Mouse (Mus musculus) lung, embryonic 15.5 days (tissue): ENCODE measurements around the gene S100pbp. TPM values are rescaled to one million over a fixed set of nuclear protein-coding genes. Genes with fewer than 3 reads are reported as not detected.

Experiments used
- ATAC-seq: fragments of 200-750 bp; cut with Nextera tagmentation; 2 replicates; pipeline ENCODE4 v1.8.0; 2017; ENCODE audit warnings: moderate number of reproducible peaks, borderline replicate concordance; ENCODE audit not compliant: low FRiP score, low TSS enrichment; ENCODE audit errors: extremely low read depth
- H3K27ac ChIP-seq: fragments of 300-500 bp; sonication (generic); 2 replicates; pipeline ENCODE4 v1.5.1; 2015; ENCODE audit warnings: moderate library complexity, mild to moderate bottlenecking, inconsistent platforms
- H3K27me3 ChIP-seq: fragments of 300-500 bp; sonication (generic); 2 replicates; pipeline ENCODE4 v1.6.1; 2015; ENCODE audit warnings: inconsistent platforms
- H3K36me3 ChIP-seq: fragments of 300-500 bp; sonication (generic); 2 replicates; pipeline ENCODE4 v1.6.1; 2015; ENCODE audit warnings: inconsistent platforms
- H3K4me1 ChIP-seq: fragments of 300-500 bp; sonication (generic); 2 replicates; pipeline ENCODE4 v1.6.1; 2015; ENCODE audit warnings: inconsistent platforms
- H3K4me2 ChIP-seq: fragments of 300-500 bp; sonication (generic); 2 replicates; pipeline ENCODE4 v1.6.1; 2015; ENCODE audit warnings: inconsistent platforms, mild to moderate bottlenecking, moderate library complexity
- H3K4me3 ChIP-seq: fragments of 300-500 bp; sonication (generic); 2 replicates; pipeline ENCODE4 v1.5.1; 2015; ENCODE audit warnings: mild to moderate bottlenecking, inconsistent platforms
- H3K9ac ChIP-seq: fragments of 300-500 bp; sonication (generic); 2 replicates; pipeline ENCODE4 v1.6.1; 2015; ENCODE audit warnings: inconsistent platforms
- H3K9me3 ChIP-seq: fragments of 300-500 bp; sonication (generic); 2 replicates; pipeline ENCODE4 v1.6.1; 2016; ENCODE audit warnings: inconsistent platforms
- WGBS: fragments of 180-500 bp; shearing (Covaris S2); methylation state at CpG from one replicate; pipeline ENCODE4 v1.1.7; 2015; 5-methylcytosine and 5-hydroxymethylcytosine counted together
- polyA plus RNA-seq: library from polyadenylated mRNA; unstranded; fragments of >200 nt; fragmentation: Nextera tagmentation; extraction: Ambion mirVana; gene quantifications from 2 replicates; pipeline ENCODE4 v1.2.1, GENCODE M21; 2015

The S100pbp gene
- polyA plus RNA-seq, 1 experiment from 2014 or later, result 13.5 TPM

- H3K9me3 ChIP-seq, result no peaks in the 10 kb centered on the region
- no peaks in the 10 kb centered on the region for H3K27me3 ChIP-seq
- WGBS, result 64% methylated on average over 16 of the region's 16 CpGs
- H3K27ac ChIP-seq, result no peak overlapping the region
- no peak overlapping the region for H3K4me2 ChIP-seq
- 0 out of 2 replicates have a peak, but pooled peaks cover 5% of the 10 kb centered on the region for H3K4me1 ChIP-seq
- ATAC-seq, result no peak
- H3K36me3 ChIP-seq, result peaks cover 8% of the 10 kb centered on the region
- no peak overlapping the region for H3K9ac ChIP-seq
- no peak overlapping the region for H3K4me3 ChIP-seq
These were observed 44.8 kb downstream of the S100pbp start for GRCm38 (mm10) chr4:129144401-129145367.

GRCm38 (mm10) chr4:129143509-129143908 is 46.0 kb downstream of the S100pbp start:
- H3K27me3 ChIP-seq, result peaks cover 2% of the 10 kb centered on the region
- WGBS, result 75% methylated on average over 5 of the region's 5 CpGs
- H3K27ac ChIP-seq, result no peak overlapping the region
- 0 out of 2 replicates have a peak, but pooled peaks cover 5% of the 10 kb centered on the region for H3K4me1 ChIP-seq
- H3K36me3 ChIP-seq, result no peaks in the 10 kb centered on the region
- no peaks in the 10 kb centered on the region for H3K9me3 ChIP-seq
- H3K9ac ChIP-seq, result no peak overlapping the region
- H3K4me2 ChIP-seq, result no peak overlapping the region
- H3K4me3 ChIP-seq, result no peak overlapping the region
- no peak for ATAC-seq

GRCm38 (mm10) chr4:129142439-129143045 is 47.0 kb downstream of the S100pbp start:
- Histone ChIP-seq H3K27ac (no peak overlapping the region), H3K9me3 (no peaks in the 10 kb centered on the region), H3K4me1 (0 out of 2 replicates have a peak, but pooled peaks cover 5% of the 10 kb centered on the region), H3K27me3 (peaks cover 11% of the 10 kb centered on the region), H3K4me3 (no peak overlapping the region), H3K36me3 (no peaks in the 10 kb centered on the region), H3K9ac (no peak overlapping the region), H3K4me2 (no peak overlapping the region)
- 80% methylated on average over 11 of the region's 11 CpGs for WGBS
- ATAC-seq, result no peak

GRCm38 (mm10) chr4:129141560-129142438 is 47.7 kb downstream of the S100pbp start:
- Histone ChIP-seq H3K27ac (no peak overlapping the region), H3K4me1 (peaks cover 9% of the 10 kb centered on the region; the same call in 1 of the 2 replicates), H3K36me3 (no peaks in the 10 kb centered on the region), H3K4me2 (no peak overlapping the region), H3K27me3 (peaks cover 19% of the 10 kb centered on the region), H3K9ac (no peak overlapping the region), H3K4me3 (no peak overlapping the region), H3K9me3 (no peaks in the 10 kb centered on the region)
- no peak for ATAC-seq
- WGBS, result 67% methylated on average over 17 of the region's 17 CpGs

- no peak overlapping the region for H3K27ac ChIP-seq
- no peak overlapping the region for H3K9ac ChIP-seq
- no peak for ATAC-seq
- H3K36me3 ChIP-seq, result no peaks in the 10 kb centered on the region
- 73% methylated on average over 4 of the region's 4 CpGs for WGBS
- peaks cover 29% of the 10 kb centered on the region for H3K27me3 ChIP-seq
- no peak overlapping the region for H3K4me3 ChIP-seq
- no peaks in the 10 kb centered on the region for H3K9me3 ChIP-seq
- H3K4me1 ChIP-seq, result peaks cover 14% of the 10 kb centered on the region
- H3K4me2 ChIP-seq, result no peak overlapping the region
These were observed 48.7 kb downstream of the S100pbp start for GRCm38 (mm10) chr4:129140808-129141207.

- peaks cover 38% of the 10 kb centered on the region for H3K27me3 ChIP-seq
- H3K9ac ChIP-seq, result no peak overlapping the region
- H3K4me2 ChIP-seq, result no peak overlapping the region
- ATAC-seq, result no peak
- no peak overlapping the region for H3K27ac ChIP-seq
- no peak overlapping the region for H3K4me3 ChIP-seq
- peaks cover 15% of the 10 kb centered on the region for H3K4me1 ChIP-seq
- no peaks in the 10 kb centered on the region for H3K36me3 ChIP-seq
- no peaks in the 10 kb centered on the region for H3K9me3 ChIP-seq
- WGBS, result 74% methylated on average over 5 of the region's 5 CpGs
These were observed 49.9 kb downstream of the S100pbp start for GRCm38 (mm10) chr4:129139642-129140041.

- ATAC-seq, result no peak
- H3K27ac ChIP-seq, result no peak overlapping the region
- H3K9ac ChIP-seq, result no peak overlapping the region
- no peaks in the 10 kb centered on the region for H3K9me3 ChIP-seq
- peaks cover 17% of the 10 kb centered on the region for H3K4me1 ChIP-seq
- peaks cover 38% of the 10 kb centered on the region for H3K27me3 ChIP-seq
- WGBS, result 54% methylated on average over 14 of the region's 14 CpGs
- peak overlapping the region; percentile 52 for H3K4me3 ChIP-seq
- no peaks in the 10 kb centered on the region for H3K36me3 ChIP-seq
- H3K4me2 ChIP-seq, result peak overlapping the region; percentile 92
These were observed 51.9 kb downstream of the S100pbp start for GRCm38 (mm10) chr4:129137392-129138321.

- H3K27me3 ChIP-seq, result peaks cover 38% of the 10 kb centered on the region
- ATAC-seq, result 0 out of 2 replicates have a peak, but pooled peaks have one; percentile 14
- WGBS, result 3% methylated on average over 31 of the region's 80 CpGs
- H3K9ac ChIP-seq, result peak within 1 kb of the TSS; percentile 44
- peak within 1 kb of the TSS; percentile 52 for H3K4me3 ChIP-seq
- H3K27ac ChIP-seq, result no peak within 1 kb of the TSS
- H3K36me3 ChIP-seq, result no peaks in the 10 kb centered on the region
- no peaks in the 10 kb centered on the region for H3K9me3 ChIP-seq
- peak within 1 kb of the TSS; percentile 92 for H3K4me2 ChIP-seq
- peaks cover 14% of the 10 kb centered on the region for H3K4me1 ChIP-seq
These were observed 52.7 kb downstream of the S100pbp start, which contains the start of gene Fndc5 for GRCm38 (mm10) chr4:129136579-129137391. Gene Fndc5, plus strand, starts transcription at chr4:129136999.

- Histone ChIP-seq H3K9me3 (no peaks in the 10 kb centered on the region), H3K27me3 (peaks cover 38% of the 10 kb centered on the region), H3K4me1 (peaks cover 12% of the 10 kb centered on the region), H3K4me3 (peak overlapping the region; percentile 52), H3K4me2 (peak overlapping the region; percentile 92), H3K36me3 (no peaks in the 10 kb centered on the region), H3K27ac (no peak overlapping the region), H3K9ac (peak overlapping the region; percentile 44; the same call in 1 of the 2 replicates)
- no peak for ATAC-seq
- 29% methylated on average over 9 of the region's 9 CpGs for WGBS
These were observed 53.3 kb downstream of the S100pbp start for GRCm38 (mm10) chr4:129136189-129136578.

GRCm38 (mm10) chr4:129135637-129136036 is 53.9 kb downstream of the S100pbp start:
- H3K36me3 ChIP-seq, result no peaks in the 10 kb centered on the region
- no peak overlapping the region for H3K4me3 ChIP-seq
- ATAC-seq, result no peak
- no peak overlapping the region for H3K4me2 ChIP-seq
- H3K9me3 ChIP-seq, result no peaks in the 10 kb centered on the region
- no peak overlapping the region for H3K27ac ChIP-seq
- WGBS, result 59% methylated on average over 2 of the region's 2 CpGs
- peaks cover 14% of the 10 kb centered on the region for H3K4me1 ChIP-seq
- H3K9ac ChIP-seq, result no peak overlapping the region
- peaks cover 38% of the 10 kb centered on the region for H3K27me3 ChIP-seq
